ENCODE assay signal across 8 mouse cellular contexts in genomic region chr5:96209916-96210583, GRCm38 (mm10). TPM values are rescaled to one million over a fixed set of nuclear protein-coding genes. Genes with fewer than 3 reads are reported as not detected.
DNase-seq lines count a peak whose midpoint lies in the region; ATAC-seq and TF ChIP-seq lines count a peak whose summit lies in the region.

No protein-coding gene starts in this region.

- H3K27ac ChIP-seq in forebrain, embryonic 10.5 days, result peak overlapping the region; percentile 89
- peak overlapping the region; percentile 83 for H3K27ac ChIP-seq in heart, embryonic 15.5 days
- H3K27ac ChIP-seq in liver, embryonic 14.5 days, result peak overlapping the region; percentile 74
- H3K27ac ChIP-seq in neural tube, embryonic 11.5 days (ENCODE audit: low read depth, low read length), result peak overlapping the region; percentile 54
- peak overlapping the region; percentile 87 for H3K27ac ChIP-seq in stomach, postnatal 0 days (replicated peaks)

- H3K27me3 ChIP-seq in forebrain, embryonic 10.5 days (ENCODE audit: poor library complexity, severe bottlenecking), result no peaks in the 10 kb centered on the region
- H3K27me3 ChIP-seq in heart, embryonic 15.5 days, result no peaks in the 10 kb centered on the region
- no peaks in the 10 kb centered on the region for H3K27me3 ChIP-seq in liver, embryonic 14.5 days (ENCODE audit: control insufficient read depth, insufficient read depth, low read length)
- H3K27me3 ChIP-seq in neural tube, embryonic 11.5 days (ENCODE audit: control insufficient read depth, insufficient read depth, low read length), result no peaks in the 10 kb centered on the region
- H3K27me3 ChIP-seq in stomach, postnatal 0 days (ENCODE audit: control insufficient read depth, insufficient read depth, low read length), result no peaks in the 10 kb centered on the region

- 0 out of 2 replicates have a peak, but pooled peaks have one; percentile 6 for TF ChIP-seq CTCF in liver, embryonic 14.5 days (IDR thresholded peaks at IDR 0.05; ENCODE audit: low read depth)
- 0 out of 2 replicates have a peak, but pooled peaks have one; percentile 18 for TF ChIP-seq CTCF in stomach, postnatal 0 days (IDR thresholded peaks at IDR 0.05; ENCODE audit: low read depth)

- H3K9me3 ChIP-seq in forebrain, embryonic 10.5 days, result no peaks in the 10 kb centered on the region
- H3K9me3 ChIP-seq in heart, embryonic 15.5 days (replicated peaks), result no peaks in the 10 kb centered on the region
- no peaks in the 10 kb centered on the region for H3K9me3 ChIP-seq in liver, embryonic 14.5 days (ENCODE audit: control insufficient read depth, low read length)
- H3K9me3 ChIP-seq in neural tube, embryonic 11.5 days (ENCODE audit: control insufficient read depth, low read length), result no peaks in the 10 kb centered on the region
- H3K9me3 ChIP-seq in stomach, postnatal 0 days (ENCODE audit: control insufficient read depth, low read length), result no peaks in the 10 kb centered on the region

- peak overlapping the region; percentile 63 for H3K9ac ChIP-seq in heart, embryonic 15.5 days
- peak overlapping the region; percentile 86 for H3K9ac ChIP-seq in liver, embryonic 14.5 days (replicated peaks)
- peak overlapping the region; percentile 74 for H3K9ac ChIP-seq in neural tube, embryonic 11.5 days (ENCODE audit: low read length)
- H3K9ac ChIP-seq in stomach, postnatal 0 days (ENCODE audit: low read length), result peak overlapping the region; percentile 59

- peak; percentile 93 for DNase-seq in CD8-positive naive resting alpha-beta T cell, adult 2 months (ENCODE audit: low read depth in 2 of 2, low spot score in 2 of 2)
- DNase-seq in c-Kit-positive CD71-negative TER-119-negative erythroid progenitor cells, embryonic 14.5 days (ENCODE audit: low read depth), result peak; percentile 90
- DNase-seq in forebrain, embryonic 10.5 days (ENCODE audit: extremely low spot score, low spot score), result peak; percentile 91
- peak; percentile 93 to 95 for DNase-seq in kidney, postnatal 25 days
- DNase-seq in liver, embryonic 14.5 days (ENCODE audit: low read depth in 3 of 3, low spot score in 3 of 3), result peak; percentile 87 to 88 (median 87)
- DNase-seq in neural tube, embryonic 11.5 days (ENCODE audit: low spot score), result peak; percentile 93
- peak; percentile 94 for DNase-seq in stomach, postnatal 0 days (ENCODE audit: low spot score)

- peaks cover 13% of the 10 kb centered on the region for H3K36me3 ChIP-seq in forebrain, embryonic 10.5 days (replicated peaks)
- H3K36me3 ChIP-seq in heart, embryonic 15.5 days, result peaks cover 7% of the 10 kb centered on the region; the same call in 1 of the 2 replicates
- 0 out of 2 replicates have a peak, but pooled peaks cover 4% of the 10 kb centered on the region for H3K36me3 ChIP-seq in liver, embryonic 14.5 days (replicated peaks; ENCODE audit: control insufficient read depth, insufficient read depth, low read depth)
- no peaks in the 10 kb centered on the region for H3K36me3 ChIP-seq in neural tube, embryonic 11.5 days (ENCODE audit: control insufficient read depth, insufficient read depth, low read length)
- peaks cover 3% of the 10 kb centered on the region; the same call in 1 of the 2 replicates for H3K36me3 ChIP-seq in stomach, postnatal 0 days (ENCODE audit: control insufficient read depth, insufficient read depth, low read length)

- WGBS in forebrain, embryonic 10.5 days, result under 1% methylated on average over 35 of the region's 35 CpGs
- WGBS in heart, embryonic 15.5 days, result under 1% methylated on average over 35 of the region's 35 CpGs
- under 1% methylated on average over 35 of the region's 35 CpGs for WGBS in liver, embryonic 14.5 days (ENCODE audit: insufficient replicate concordance)
- under 1% methylated on average over 35 of the region's 35 CpGs for WGBS in neural tube, embryonic 11.5 days
- under 1% methylated on average over 35 of the region's 35 CpGs for WGBS in stomach, postnatal 0 days

- peak; percentile 95 for ATAC-seq in heart, embryonic 15.5 days (replicated peaks; ENCODE audit: insufficient number of reproducible peaks, insufficient read depth, low FRiP score, low read depth)
- peak; percentile 95 for ATAC-seq in liver, embryonic 14.5 days (ENCODE audit: insufficient read depth)
- peak; percentile 91 for ATAC-seq in neural tube, embryonic 11.5 days (ENCODE audit: insufficient read depth, low FRiP score, low TSS enrichment)
- peak; percentile 97 for ATAC-seq in stomach, postnatal 0 days (ENCODE audit: low FRiP score, low TSS enrichment)

- H3K4me3 ChIP-seq in forebrain, embryonic 10.5 days, result peak overlapping the region; percentile 80
- peak overlapping the region; percentile 60 for H3K4me3 ChIP-seq in heart, embryonic 15.5 days
- peak overlapping the region; percentile 92 to 94 for H3K4me3 ChIP-seq in liver, embryonic 14.5 days (ENCODE audit: insufficient read depth in 1 of 2, low read depth in 2 of 2, low read length in 2 of 2)
- H3K4me3 ChIP-seq in neural tube, embryonic 11.5 days (ENCODE audit: low read depth, low read length), result peak overlapping the region; percentile 78
- H3K4me3 ChIP-seq in stomach, postnatal 0 days (ENCODE audit: low read depth, low read length), result peak overlapping the region; percentile 64

- H3K4me2 ChIP-seq in heart, embryonic 15.5 days, result peak overlapping the region; percentile 82
- H3K4me2 ChIP-seq in liver, embryonic 14.5 days (ENCODE audit: low read depth), result peak overlapping the region; percentile 92
- H3K4me2 ChIP-seq in neural tube, embryonic 11.5 days (ENCODE audit: low read depth), result peak overlapping the region; percentile 49
- peak overlapping the region; percentile 52 for H3K4me2 ChIP-seq in stomach, postnatal 0 days (replicated peaks; ENCODE audit: low read depth)

- no peak; the same call in 1 of the 2 replicates for TF ChIP-seq EP300 in liver, embryonic 14.5 days (IDR thresholded peaks at IDR 0.05; ENCODE audit: low read depth)
- TF ChIP-seq EP300 in stomach, postnatal 0 days (optimal IDR thresholded peaks at IDR 0.05), result no peak

- peaks cover 19% of the 10 kb centered on the region for H3K4me1 ChIP-seq in forebrain, embryonic 10.5 days
- H3K4me1 ChIP-seq in heart, embryonic 15.5 days (replicated peaks), result peaks cover 22% of the 10 kb centered on the region
- H3K4me1 ChIP-seq in liver, embryonic 14.5 days (replicated peaks; ENCODE audit: control insufficient read depth in 2 of 2, insufficient read depth in 2 of 2, low read length in 1 of 2), result peaks cover 3 to 11% of the 10 kb centered on the region in 2 experiments
- peaks cover 10% of the 10 kb centered on the region for H3K4me1 ChIP-seq in neural tube, embryonic 11.5 days (ENCODE audit: control insufficient read depth, insufficient read depth, low read length)
- H3K4me1 ChIP-seq in stomach, postnatal 0 days (replicated peaks; ENCODE audit: control insufficient read depth, insufficient read depth), result peaks cover 4% of the 10 kb centered on the region; the same call in 1 of the 2 replicates

RNA-seq across cellular contexts. Expression of gene Mrpl1, which starts 0.8 kb away (rescaled TPM):
- 22.9 and 23.2 TPM in 2 replicates for polyA plus RNA-seq in forebrain, embryonic 10.5 days (2016; fragmentation: Nextera tagmentation; extraction: Ambion mirVana)
- 18.2 and 22.0 TPM in 2 replicates for polyA plus RNA-seq in heart, embryonic 15.5 days (2015; fragmentation: Nextera tagmentation; extraction: Ambion mirVana)
- polyA plus RNA-seq in liver, embryonic 14.5 days (2012; rRNA removed), result 3.4 and 6.0 TPM in 2 replicates
- polyA plus RNA-seq in liver, embryonic 14.5 days (2014; fragmentation: Nextera tagmentation; extraction: Ambion mirVana), result 14.7 and 15.6 TPM in 2 replicates
- 22.3 and 23.2 TPM in 2 replicates for polyA plus RNA-seq in neural tube, embryonic 11.5 days (2014; fragmentation: Nextera tagmentation; extraction: Ambion mirVana)
- 18.4 and 18.9 TPM in 2 replicates for polyA plus RNA-seq in stomach, postnatal 0 days (2015; fragmentation: Nextera tagmentation; extraction: Ambion mirVana)

RNA-seq across cellular contexts. Expression of gene Cnot6l, which starts 46.1 kb away (rescaled TPM):
- polyA plus RNA-seq in forebrain, embryonic 10.5 days (2016; fragmentation: Nextera tagmentation; extraction: Ambion mirVana), result 8.8 and 10.2 TPM in 2 replicates
- 15.5 and 18.6 TPM in 2 replicates for polyA plus RNA-seq in heart, embryonic 15.5 days (2015; fragmentation: Nextera tagmentation; extraction: Ambion mirVana)
- polyA plus RNA-seq in liver, embryonic 14.5 days (2012; rRNA removed), result 1.8 and 2.8 TPM in 2 replicates
- polyA plus RNA-seq in liver, embryonic 14.5 days (2014; fragmentation: Nextera tagmentation; extraction: Ambion mirVana), result 4.8 and 5.8 TPM in 2 replicates
- polyA plus RNA-seq in neural tube, embryonic 11.5 days (2014; fragmentation: Nextera tagmentation; extraction: Ambion mirVana), result 9.2 and 12.0 TPM in 2 replicates
- 19.8 and 22.9 TPM in 2 replicates for polyA plus RNA-seq in stomach, postnatal 0 days (2015; fragmentation: Nextera tagmentation; extraction: Ambion mirVana)

Comparison
In these comparisons a context has a peak if more than half of its experiments do, and no peak if none do; other contexts are left out.
1. Peak in every context shown above with its lines: DNase-seq, ATAC-seq, H3K4me3 ChIP-seq and H3K27ac ChIP-seq.